Mouse (Mus musculus): ENCODE measurements around the gene Sbf2. TPM values are rescaled to one million over a fixed set of nuclear protein-coding genes. Genes with fewer than 3 reads are reported as not detected.
A peak's percentile ranks its signal among the peaks of the same experiment; 100 is the strongest.

Gene Sbf2
- polyA plus RNA-seq, 1 experiment from 2014 or later: 19.3 TPM

DNA sequence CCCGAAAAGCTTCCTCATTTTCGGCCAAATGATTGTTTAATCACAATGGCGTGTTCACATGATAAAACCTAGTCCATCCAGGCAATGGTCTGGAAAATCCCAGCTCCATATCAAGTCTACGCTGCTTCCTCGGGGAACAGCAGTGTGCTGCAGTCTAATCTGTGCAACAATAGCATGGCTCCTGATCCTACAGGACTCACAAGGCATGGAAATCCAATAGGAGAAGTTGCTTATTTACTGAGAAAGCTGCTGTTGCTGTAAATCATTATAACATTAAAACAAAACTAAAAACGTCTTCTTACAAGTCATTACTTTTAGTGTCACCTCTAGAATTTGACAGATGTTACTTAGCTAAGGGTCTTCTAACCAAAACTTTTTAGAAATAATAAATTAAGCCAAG, 143.7 kb downstream of the Sbf2 start:
- no peaks in the 10 kb centered on the region for H3K9me3 ChIP-seq (ENCODE audit: control insufficient read depth)
- H3K4me1 ChIP-seq (replicated peaks; ENCODE audit: control insufficient read depth, insufficient read depth, low read length): no peaks in the 10 kb centered on the region
- no peak for ATAC-seq
- WGBS: 77% methylated on average over 6 of the region's 6 CpGs
- no peak overlapping the region for H3K4me3 ChIP-seq (ENCODE audit: low read depth, low read length)
- H3K4me2 ChIP-seq (replicated peaks; ENCODE audit: low read depth): no peak overlapping the region
- H3K36me3 ChIP-seq (ENCODE audit: control insufficient read depth, insufficient read depth): no peaks in the 10 kb centered on the region
- no peak overlapping the region for H3K27ac ChIP-seq (ENCODE audit: low read depth, low read length)
- no peak overlapping the region for H3K9ac ChIP-seq (ENCODE audit: low read depth, low read length)
- no peaks in the 10 kb centered on the region for H3K27me3 ChIP-seq (replicated peaks; ENCODE audit: control insufficient read depth, insufficient read depth, low read length)
- no peak for TF ChIP-seq CTCF (IDR thresholded peaks at IDR 0.05; ENCODE audit: low read depth)

DNA sequence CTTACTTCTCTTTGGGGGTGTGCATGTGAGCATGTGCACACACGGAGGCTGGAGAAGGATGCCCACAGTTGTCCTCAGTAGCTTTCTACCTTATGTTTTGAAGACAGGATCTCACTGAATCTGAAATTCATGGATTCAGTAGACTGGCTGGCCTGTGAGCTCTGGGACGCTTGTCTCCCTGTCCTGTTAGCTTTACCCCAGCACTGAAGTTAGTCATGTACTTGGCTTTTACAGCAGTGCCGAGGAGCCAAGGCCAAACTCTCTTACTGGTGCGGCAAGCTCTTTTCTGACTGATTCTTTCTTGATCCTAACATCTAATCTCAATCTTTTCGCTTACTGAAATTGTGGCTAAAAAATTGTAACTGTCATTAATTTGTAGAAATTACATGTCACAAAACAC, 151.3 kb downstream of the Sbf2 start:
- H3K36me3 ChIP-seq (ENCODE audit: control insufficient read depth, insufficient read depth): no peaks in the 10 kb centered on the region
- no peak overlapping the region for H3K4me3 ChIP-seq (ENCODE audit: low read depth, low read length)
- no peaks in the 10 kb centered on the region for H3K4me1 ChIP-seq (replicated peaks; ENCODE audit: control insufficient read depth, insufficient read depth, low read length)
- no peak for ATAC-seq
- H3K4me2 ChIP-seq (replicated peaks; ENCODE audit: low read depth): no peak overlapping the region
- H3K9ac ChIP-seq (ENCODE audit: low read depth, low read length): no peak overlapping the region
- no peaks in the 10 kb centered on the region for H3K9me3 ChIP-seq (ENCODE audit: control insufficient read depth)
- H3K27ac ChIP-seq (ENCODE audit: low read depth, low read length): no peak overlapping the region
- H3K27me3 ChIP-seq (replicated peaks; ENCODE audit: control insufficient read depth, insufficient read depth, low read length): no peaks in the 10 kb centered on the region
- WGBS: 77% methylated on average over 5 of the region's 5 CpGs
- no peak for TF ChIP-seq CTCF (IDR thresholded peaks at IDR 0.05; ENCODE audit: low read depth)

DNA sequence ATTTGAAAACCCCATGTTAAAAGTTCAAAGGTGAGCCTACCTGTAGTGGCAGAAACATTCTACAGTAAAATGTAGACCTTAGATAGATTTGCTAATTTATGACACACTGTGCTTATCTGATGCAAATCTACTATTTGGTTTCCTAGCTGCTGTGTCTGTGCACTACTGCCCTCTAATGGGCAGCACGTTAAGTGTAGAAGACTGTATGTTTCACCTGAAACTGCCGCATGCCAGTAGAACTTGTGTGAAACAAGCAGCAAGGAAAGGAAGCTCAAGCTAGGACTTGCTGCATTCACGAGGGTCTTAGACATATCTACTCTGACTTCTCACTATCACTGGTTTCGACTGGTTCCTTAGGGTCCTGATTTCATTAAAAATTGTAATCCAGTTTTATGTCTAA, 182.4 kb downstream of the Sbf2 start:
- Histone ChIP-seq H3K4me1 (replicated peaks; ENCODE audit: control insufficient read depth, insufficient read depth, low read length) (no peaks in the 10 kb centered on the region), H3K9me3 (ENCODE audit: control insufficient read depth) (no peaks in the 10 kb centered on the region), H3K4me2 (replicated peaks; ENCODE audit: low read depth) (no peak overlapping the region), H3K9ac (ENCODE audit: low read depth, low read length) (no peak overlapping the region), H3K27ac (ENCODE audit: low read depth, low read length) (no peak overlapping the region), H3K27me3 (replicated peaks; ENCODE audit: control insufficient read depth, insufficient read depth, low read length) (no peaks in the 10 kb centered on the region), H3K36me3 (ENCODE audit: control insufficient read depth, insufficient read depth) (peaks cover 13% of the 10 kb centered on the region), H3K4me3 (ENCODE audit: low read depth, low read length) (no peak overlapping the region)
- peak; percentile 93 for TF ChIP-seq CTCF (IDR thresholded peaks at IDR 0.05; ENCODE audit: low read depth)
- WGBS: 20% methylated on average over 4 of the region's 4 CpGs
- no peak for ATAC-seq

DNA sequence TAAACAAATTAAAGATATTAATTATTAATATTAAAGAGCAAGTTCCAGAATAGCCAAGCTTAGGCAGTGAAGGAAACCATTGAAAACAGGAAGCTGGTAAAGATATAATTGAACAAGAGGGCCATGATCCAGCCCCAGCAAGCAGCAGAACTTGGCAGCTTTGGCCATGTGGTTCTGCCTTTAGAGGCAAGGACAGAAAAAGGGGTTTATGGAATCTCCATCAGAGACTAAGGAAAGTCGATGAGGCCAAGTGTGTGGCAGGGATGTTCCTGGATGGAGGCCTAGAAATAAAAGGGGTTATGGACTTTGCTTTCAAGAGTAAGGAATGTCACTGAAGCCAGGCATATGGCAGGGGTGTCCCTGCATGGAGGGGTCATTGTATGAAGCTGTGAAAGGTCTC, 198.4 kb downstream of the Sbf2 start:
- 94% methylated on average over 1 of the region's 1 CpGs for WGBS
- Histone ChIP-seq H3K27ac (ENCODE audit: low read depth, low read length) (no peak overlapping the region), H3K4me1 (replicated peaks; ENCODE audit: control insufficient read depth, insufficient read depth, low read length) (no peaks in the 10 kb centered on the region), H3K36me3 (ENCODE audit: control insufficient read depth, insufficient read depth) (peaks cover 32% of the 10 kb centered on the region; the same call in 1 of the 2 replicates), H3K9me3 (ENCODE audit: control insufficient read depth) (no peaks in the 10 kb centered on the region), H3K27me3 (replicated peaks; ENCODE audit: control insufficient read depth, insufficient read depth, low read length) (no peaks in the 10 kb centered on the region), H3K9ac (ENCODE audit: low read depth, low read length) (no peak overlapping the region), H3K4me3 (ENCODE audit: low read depth, low read length) (no peak overlapping the region), H3K4me2 (replicated peaks; ENCODE audit: low read depth) (no peak overlapping the region)
- ATAC-seq: no peak
- no peak for TF ChIP-seq CTCF (IDR thresholded peaks at IDR 0.05; ENCODE audit: low read depth)

DNA sequence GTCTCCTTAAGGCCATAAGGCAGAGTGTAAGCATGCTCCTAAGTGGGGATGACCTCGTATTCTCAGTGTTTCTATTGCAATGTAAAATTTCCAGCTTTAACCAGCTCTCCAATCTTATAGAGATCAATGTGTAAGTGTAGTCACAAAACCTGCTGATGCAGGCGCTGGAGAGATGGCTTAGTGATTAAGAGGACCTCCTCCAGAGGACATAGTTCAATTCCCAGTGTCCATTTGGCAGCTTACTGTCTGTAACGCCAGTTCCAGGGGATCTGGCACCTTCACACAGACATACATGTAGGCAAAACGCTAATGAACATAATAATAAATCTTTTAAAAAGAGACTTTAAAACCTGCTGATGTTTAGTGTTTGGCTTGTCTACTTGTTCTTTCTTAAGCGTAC, 200.4 kb downstream of the Sbf2 start:
- Histone ChIP-seq H3K4me3 (ENCODE audit: low read depth, low read length) (no peak overlapping the region), H3K27me3 (replicated peaks; ENCODE audit: control insufficient read depth, insufficient read depth, low read length) (no peaks in the 10 kb centered on the region), H3K4me2 (replicated peaks; ENCODE audit: low read depth) (no peak overlapping the region), H3K9ac (ENCODE audit: low read depth, low read length) (no peak overlapping the region), H3K4me1 (replicated peaks; ENCODE audit: control insufficient read depth, insufficient read depth, low read length) (no peaks in the 10 kb centered on the region), H3K9me3 (ENCODE audit: control insufficient read depth) (no peaks in the 10 kb centered on the region), H3K27ac (ENCODE audit: low read depth, low read length) (no peak overlapping the region), H3K36me3 (ENCODE audit: control insufficient read depth, insufficient read depth) (peaks cover 29% of the 10 kb centered on the region; the same call in 1 of the 2 replicates)
- WGBS: 82% methylated on average over 5 of the region's 5 CpGs
- ATAC-seq: no peak
- no peak for TF ChIP-seq CTCF (IDR thresholded peaks at IDR 0.05; ENCODE audit: low read depth)

DNA sequence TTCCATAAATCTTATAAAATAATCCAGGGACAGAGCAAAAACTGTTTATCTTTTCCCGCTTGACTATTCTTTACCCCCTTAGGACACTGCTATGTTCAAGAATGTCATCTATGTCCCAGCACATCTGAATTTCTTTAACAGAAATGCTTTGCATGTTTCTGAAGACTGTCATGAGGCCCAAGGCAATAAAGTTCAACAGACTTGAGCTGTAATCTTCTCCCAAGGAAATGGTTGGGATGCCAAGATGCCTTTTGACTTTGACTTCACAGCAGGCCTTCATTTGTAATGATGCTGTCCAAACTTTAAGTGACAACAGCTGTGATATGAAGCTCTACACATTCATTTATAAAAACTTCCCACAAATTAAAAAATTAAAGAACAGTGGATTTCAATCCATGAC, 212.6 kb downstream of the Sbf2 start:
- TF ChIP-seq CTCF (IDR thresholded peaks at IDR 0.05; ENCODE audit: low read depth): no peak
- Histone ChIP-seq H3K9me3 (ENCODE audit: control insufficient read depth) (no peaks in the 10 kb centered on the region), H3K4me2 (replicated peaks; ENCODE audit: low read depth) (no peak overlapping the region), H3K4me3 (ENCODE audit: low read depth, low read length) (no peak overlapping the region), H3K4me1 (replicated peaks; ENCODE audit: control insufficient read depth, insufficient read depth, low read length) (no peaks in the 10 kb centered on the region), H3K36me3 (ENCODE audit: control insufficient read depth, insufficient read depth) (peaks cover 21% of the 10 kb centered on the region), H3K27ac (ENCODE audit: low read depth, low read length) (no peak overlapping the region), H3K27me3 (replicated peaks; ENCODE audit: control insufficient read depth, insufficient read depth, low read length) (no peaks in the 10 kb centered on the region), H3K9ac (ENCODE audit: low read depth, low read length) (no peak overlapping the region)
- WGBS: 81% methylated on average over 1 of the region's 1 CpGs
- no peak for ATAC-seq

DNA sequence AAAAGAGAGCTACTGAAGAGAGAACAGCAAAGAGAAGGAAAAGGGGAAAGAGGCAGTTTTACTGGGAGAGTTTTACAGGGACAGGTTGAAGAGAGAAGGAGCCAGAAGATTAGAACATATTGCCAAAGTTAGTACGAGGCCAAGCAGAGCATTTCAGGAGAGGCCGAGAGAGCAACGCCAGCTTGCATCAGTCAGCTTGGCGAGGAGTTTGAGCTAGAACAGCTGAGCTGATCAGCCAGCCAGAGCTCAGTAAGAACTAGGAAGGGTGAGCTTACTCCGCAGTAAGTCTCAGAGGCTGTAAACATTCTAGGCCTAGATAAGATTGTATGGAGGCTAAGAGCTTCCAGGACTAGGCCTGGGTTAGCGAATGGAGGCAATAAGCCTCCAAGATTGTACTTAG, 222.1 kb downstream of the Sbf2 start:
- 56% methylated on average over 6 of the region's 6 CpGs for WGBS
- H3K4me1 ChIP-seq (replicated peaks; ENCODE audit: control insufficient read depth, insufficient read depth, low read length): no peaks in the 10 kb centered on the region; the same call in 1 of the 2 replicates

More for the DNA sequence above, 222.1 kb downstream of the Sbf2 start:
- Histone ChIP-seq H3K36me3 (ENCODE audit: control insufficient read depth, insufficient read depth) (peaks cover 7% of the 10 kb centered on the region; the same call in 1 of the 2 replicates), H3K9ac (ENCODE audit: low read depth, low read length) (no peak overlapping the region), H3K4me2 (replicated peaks; ENCODE audit: low read depth) (no peak overlapping the region), H3K27me3 (replicated peaks; ENCODE audit: control insufficient read depth, insufficient read depth, low read length) (no peaks in the 10 kb centered on the region), H3K9me3 (ENCODE audit: control insufficient read depth) (no peaks in the 10 kb centered on the region), H3K27ac (ENCODE audit: low read depth, low read length) (no peak overlapping the region), H3K4me3 (ENCODE audit: low read depth, low read length) (no peak overlapping the region)
- ATAC-seq: no peak
- TF ChIP-seq CTCF (IDR thresholded peaks at IDR 0.05; ENCODE audit: low read depth): no peak
